In the genomic region with DNA sequence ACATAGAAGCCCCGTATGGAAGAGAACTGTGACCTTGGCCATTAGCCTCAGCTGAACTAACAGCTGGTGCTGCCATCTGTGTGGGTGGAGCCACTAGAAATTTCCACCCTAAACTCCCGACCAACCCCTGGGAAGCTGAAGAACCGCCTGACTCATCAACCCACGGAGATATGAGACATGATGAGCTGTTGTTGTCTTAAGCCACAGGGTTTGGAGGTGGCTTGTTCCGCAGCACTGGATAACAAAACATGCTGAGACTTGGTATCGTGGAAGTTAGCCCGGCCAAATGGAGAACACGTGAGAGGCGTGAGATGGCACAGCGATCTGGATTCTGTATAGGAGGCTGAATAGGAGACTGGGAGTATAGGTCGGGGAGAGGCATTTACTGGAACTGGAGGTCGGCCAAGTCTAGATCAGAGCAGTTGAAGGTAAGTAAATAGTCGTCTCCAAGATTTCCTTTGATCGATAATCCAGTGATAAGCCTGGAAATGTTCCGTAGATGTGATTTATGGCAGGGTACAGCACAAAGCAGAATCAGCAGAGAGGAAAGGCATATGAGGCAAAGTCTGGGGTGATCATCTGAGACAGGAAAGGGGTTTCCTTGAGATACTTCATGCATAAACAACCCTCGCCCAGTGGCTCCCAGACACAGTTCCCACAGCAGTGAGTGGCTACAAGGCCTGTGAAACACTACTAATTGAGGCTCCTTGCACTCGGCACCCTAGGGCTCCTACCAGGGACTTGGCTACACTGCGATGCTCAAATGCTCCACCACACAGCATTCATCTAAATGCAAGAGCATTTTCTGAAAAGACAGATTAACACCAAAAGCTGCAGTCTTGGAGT, we compare ENCODE assay signal across 9 mouse cellular contexts. TPM values are rescaled to one million over a fixed set of nuclear protein-coding genes. Genes with fewer than 3 reads are reported as not detected.
A peak's percentile ranks its signal among the peaks of the same experiment; 100 is the strongest.
DNase-seq lines count a peak whose midpoint lies in the region; TF ChIP-seq lines count a peak whose summit lies in the region.
"Had no signal": no experiment of that assay in that cellular context is flagged by ENCODE, and none has a peak within 500 bp of the region (broad histone marks: within the 10 kb centered on the region; RNA-seq: fewer than 3 reads in every experiment).

No protein-coding gene starts in this region.

- no peak for TF ChIP-seq CTCF in thymus, adult 2 months (IDR thresholded peaks at IDR 0.05; ENCODE audit: borderline replicate concordance, control insufficient read depth, extremely low read depth, insufficient read depth, low read length, poor library complexity)

- H3K36me3 ChIP-seq in thymus, adult 2 months (ENCODE audit: control insufficient read depth, insufficient read depth, low read length) = no peaks in the 10 kb centered on the region
- H3K36me3 ChIP-seq: limb, embryonic 12.5 days had no signal

- intact Hi-C loops in left cerebral cortex, postnatal 36 days (cut with DNase I) = loop anchor here (2.0 kb wide), 1 partner anchor 36 kb away; no protein-coding TSS in a partner anchor

- no peak for TF ChIP-seq POLR2A in thymus, adult 2 months (IDR thresholded peaks at IDR 0.05; ENCODE audit: control insufficient read depth, extremely low read depth, insufficient read depth, low read length, poor library complexity)

- H3K27me3 ChIP-seq in thymus, adult 2 months (ENCODE audit: control insufficient read depth, insufficient read depth, low read length) = no peaks in the 10 kb centered on the region
- H3K27me3 ChIP-seq: limb, embryonic 12.5 days had no signal

- WGBS in thymus, adult 2 months = 85% methylated on average over 18 of the region's 18 CpGs

- no peak overlapping the region for H3K27ac ChIP-seq in thymus, adult 2 months (ENCODE audit: control insufficient read depth, insufficient read depth, low read length)
- H3K27ac ChIP-seq: limb, embryonic 12.5 days had no signal

- no peaks in the 10 kb centered on the region for H3K4me1 ChIP-seq in thymus, adult 2 months (replicated peaks; ENCODE audit: control insufficient read depth, insufficient read depth, low read length)
- H3K4me1 ChIP-seq: limb, embryonic 12.5 days had no signal

- peak; percentile 59 to 65 for DNase-seq in cerebellum, postnatal 10 days
- DNase-seq in cerebellum, adult 9-11 months = no peak
- DNase-seq in layer of hippocampus, adult 9-11 months = peak; percentile 62
- no peak for DNase-seq in layer of hippocampus, postnatal 14 days (ENCODE audit: low spot score in 2 of 2)
- DNase-seq in brain, adult 2 months (ENCODE audit: low read depth, low spot score) = peak; percentile 82
- DNase-seq in lung, postnatal 10 days = peak; percentile 53
- DNase-seq in left cerebral cortex, postnatal 36 days (ENCODE audit: low spot score in 2 of 2) = no peak
- DNase-seq in thymus, adult 2 months = no peak

- H3K4me3 ChIP-seq in thymus, adult 2 months (ENCODE audit: control insufficient read depth, insufficient read depth, low read length) = no peak overlapping the region
- H3K4me3 ChIP-seq: limb, embryonic 12.5 days had no signal

RNA-seq across cellular contexts. Expression of a gene that starts 11.5 kb away (rescaled TPM):
- total RNA-seq in layer of hippocampus, postnatal 14 days (2021) = 100 to 1,000 TPM; 387 to 396 TPM
- total RNA-seq in left cerebral cortex, postnatal 36 days (2021) = 100 to 1,000 TPM; 300 to 353 TPM
- 77.3 and 91.4 TPM in 2 replicates for polyA plus RNA-seq in thymus, adult 2 months (2012; rRNA removed)

Comparison
In these comparisons a context has a peak if more than half of its experiments do, and no peak if none do; other contexts are left out.
1. DNase-seq: peak in cerebellum, postnatal 10 days (2 of 2), layer of hippocampus, adult 9-11 months (single experiment), brain, adult 2 months (single experiment) and lung, postnatal 10 days (single experiment); none in cerebellum, adult 9-11 months (single experiment), layer of hippocampus, postnatal 14 days (0 of 2), left cerebral cortex, postnatal 36 days (0 of 2) and thymus, adult 2 months (single experiment).